Mouse (Mus musculus) cerebellum, postnatal 4 days (tissue): Measurements from ENCODE around the gene Nfib.

Source experiments
- DNase-seq, 2 experiments: peaks; one replicate each; pipeline ENCODE4 v3.0.0; 2022; ENCODE audit warnings: low spot score in 2 of 2, mixed read lengths in 1 of 2

Gene Nfib

DNA sequence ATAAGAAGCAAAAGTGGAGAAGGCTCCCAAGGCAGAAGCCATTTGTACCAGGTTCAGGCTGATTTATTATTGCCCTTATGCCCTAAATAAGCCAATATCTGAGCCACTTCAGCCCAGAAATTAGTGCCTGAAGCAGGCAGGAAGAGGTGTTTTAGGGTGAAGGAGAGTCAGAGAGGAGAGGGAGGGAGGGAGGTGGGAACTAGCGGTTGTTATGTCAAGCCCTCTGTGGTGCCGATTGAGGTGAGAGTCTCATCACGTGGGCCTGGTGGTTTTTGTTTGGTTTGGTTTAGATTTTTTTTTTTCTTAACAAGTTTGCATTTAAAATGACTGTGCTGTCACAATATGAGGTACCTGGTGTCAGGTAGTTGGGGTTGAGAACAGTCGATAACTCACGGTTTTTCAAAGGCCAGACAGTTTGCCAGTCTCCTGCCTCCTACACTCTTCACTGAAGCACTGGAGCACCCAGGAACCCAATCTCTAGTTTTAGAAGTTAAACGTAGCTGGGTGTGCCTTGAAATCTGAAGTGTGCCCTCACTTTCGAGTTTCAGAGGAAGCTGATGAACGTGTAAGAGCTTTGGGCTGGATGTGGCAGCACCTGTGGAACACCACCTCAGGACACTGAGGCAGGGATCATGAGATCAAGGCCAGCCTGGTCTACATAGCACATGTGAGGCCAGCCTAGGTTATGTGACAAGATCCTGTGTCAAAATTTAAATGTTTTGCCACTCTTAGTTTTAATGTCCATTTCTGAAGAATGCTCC, 81.1 kb downstream of the Nfib start:
- DNase-seq = no peak

DNA sequence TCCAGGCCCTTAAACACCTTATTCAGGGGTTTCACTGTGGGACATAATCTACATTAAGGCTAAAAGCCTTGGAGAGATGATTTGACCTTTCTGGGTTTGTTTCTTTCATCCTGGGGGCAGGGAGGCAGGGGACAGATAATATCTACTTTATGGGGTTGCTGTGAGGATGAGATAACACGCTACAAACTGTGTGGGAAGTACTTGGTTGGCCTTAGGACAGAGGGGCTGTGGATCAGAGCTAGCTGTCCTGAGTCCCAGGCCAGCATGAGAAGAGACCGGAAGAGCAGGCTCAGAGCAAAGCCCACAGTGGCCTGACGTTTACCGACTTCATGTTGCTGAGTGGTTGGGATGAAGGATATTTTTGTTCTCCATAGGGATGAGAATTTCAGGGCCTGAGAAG, 81.7 kb downstream of the Nfib start:
- no peak for DNase-seq

DNA sequence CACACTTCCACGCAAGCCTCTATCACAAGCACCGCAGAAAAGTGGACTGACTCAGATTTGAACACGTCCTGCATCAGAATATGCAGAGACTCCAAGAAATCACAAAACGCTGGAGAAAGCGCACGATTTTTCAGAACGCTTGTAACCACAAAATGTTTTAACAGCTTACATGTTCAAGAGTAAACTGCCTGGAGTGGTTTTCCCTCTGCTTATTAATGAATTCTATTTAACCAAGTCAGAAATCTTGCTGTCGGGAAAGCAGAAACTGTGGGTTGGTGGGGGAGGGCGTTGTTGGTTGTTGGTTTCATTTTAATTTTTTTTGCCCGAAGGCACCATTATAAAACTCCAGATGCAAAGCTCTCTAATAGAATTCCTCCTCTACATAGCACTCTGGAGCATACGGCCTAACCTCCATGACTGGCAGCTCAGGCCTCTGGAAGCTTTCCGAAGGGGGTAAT, 82.4 kb downstream of the Nfib start:
- DNase-seq = no peak

DNA sequence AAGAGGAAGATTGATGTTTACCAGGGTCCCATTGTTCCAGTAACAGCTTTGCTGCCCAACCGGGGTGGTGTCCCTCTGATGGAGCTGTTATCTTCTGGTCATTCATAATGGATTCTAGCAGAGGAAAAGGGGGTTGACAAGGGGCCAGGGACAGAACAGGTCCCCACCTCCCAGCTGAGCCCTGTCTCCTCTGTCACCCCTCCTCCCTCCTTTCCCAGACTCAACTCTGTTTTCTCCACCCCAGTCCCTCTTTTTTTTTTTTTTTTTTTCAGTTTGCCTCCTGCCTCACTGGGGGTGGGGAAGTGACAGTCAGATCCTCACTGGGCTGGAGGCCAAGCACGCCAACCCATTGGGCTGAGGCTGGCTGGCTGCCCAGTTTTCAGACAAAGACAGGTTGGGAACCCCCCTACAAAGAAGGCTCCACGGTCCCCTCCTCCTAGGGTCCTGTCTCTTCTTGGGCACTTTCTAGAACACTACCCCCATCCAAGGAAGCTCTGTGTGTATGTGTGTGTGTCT, 83.2 kb downstream of the Nfib start:
- DNase-seq = peak; percentile 66 to 93

DNA sequence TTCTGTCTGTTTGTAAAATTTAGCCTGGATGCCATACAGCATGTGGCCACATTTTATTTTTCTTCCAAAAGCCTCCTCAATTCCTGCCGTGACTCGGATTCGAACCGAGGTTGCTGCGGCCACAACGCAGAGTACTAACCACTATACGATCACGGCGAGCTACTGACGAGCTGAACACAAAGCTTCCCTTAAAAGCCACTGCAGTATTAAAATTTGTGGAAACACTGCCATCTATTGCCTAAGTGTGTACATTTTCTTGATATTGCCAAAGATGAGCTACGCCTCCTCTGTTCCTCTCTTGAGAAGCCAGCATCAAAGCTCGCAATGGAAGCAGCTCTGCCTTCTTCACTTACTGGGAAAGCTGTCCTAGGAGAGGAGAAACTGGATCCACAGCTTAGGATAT, 86.0 kb downstream of the Nfib start:
- peak in 1 of 2 experiments; percentile 58 for DNase-seq

DNA sequence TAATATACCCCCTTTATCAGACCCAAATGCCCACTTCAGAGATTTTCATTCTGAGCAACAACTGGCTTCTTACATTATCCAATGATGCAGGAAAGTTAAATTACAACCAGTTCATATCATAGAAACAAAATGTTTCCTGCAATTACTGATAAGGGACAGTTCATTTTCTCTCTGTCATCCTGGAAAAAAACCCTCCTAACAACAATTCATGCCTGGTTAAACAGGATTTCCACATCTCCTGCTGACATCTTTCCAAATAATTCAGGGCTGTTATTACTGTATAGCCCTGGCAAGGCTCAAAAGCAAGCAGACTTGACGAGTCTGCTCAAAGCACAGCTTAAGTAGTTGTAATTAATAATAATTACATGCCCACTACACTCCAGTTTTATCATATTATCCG, 86.5 kb downstream of the Nfib start:
- DNase-seq = no peak

DNA sequence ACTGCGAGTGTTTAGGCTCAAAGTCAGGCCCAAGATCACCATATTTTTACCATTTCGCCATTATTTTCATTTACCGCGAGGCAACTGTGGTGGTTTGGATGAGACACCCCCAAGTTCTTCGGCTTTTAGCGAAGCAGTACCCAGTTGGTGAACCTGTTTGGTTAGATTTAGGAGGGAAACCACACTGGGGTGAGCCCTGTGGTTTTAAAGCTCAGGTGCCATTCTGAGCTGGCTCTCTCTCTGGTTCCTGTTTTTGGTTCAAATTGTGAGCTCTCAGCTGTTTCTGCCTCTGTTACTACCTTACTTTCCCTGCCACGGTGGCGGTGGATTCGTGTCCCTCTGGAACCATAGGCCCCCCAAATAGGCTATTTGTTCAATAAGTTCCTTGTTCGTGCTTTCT, 88.3 kb downstream of the Nfib start:
- DNase-seq = no peak

DNA sequence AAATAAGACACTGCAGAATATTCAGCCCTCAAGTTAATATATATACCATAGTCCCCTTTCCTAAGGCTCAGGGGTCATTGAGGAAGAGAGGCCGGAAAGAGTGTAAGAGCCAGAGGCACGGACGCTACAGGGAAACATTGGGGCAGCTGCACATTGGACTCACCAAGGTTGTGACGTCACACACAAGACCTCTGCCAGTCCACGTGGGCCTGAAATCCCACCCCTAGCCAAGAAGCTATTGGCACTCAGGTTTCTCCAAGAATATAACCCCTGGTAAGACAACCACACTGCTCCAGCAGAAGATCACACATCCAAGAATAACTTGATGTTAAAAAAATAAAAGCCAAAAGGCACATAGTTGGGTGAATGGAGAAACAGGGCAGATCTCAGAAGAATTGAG, 89.8 kb downstream of the Nfib start:
- DNase-seq = peak in 1 of 2 experiments; percentile 38

DNA sequence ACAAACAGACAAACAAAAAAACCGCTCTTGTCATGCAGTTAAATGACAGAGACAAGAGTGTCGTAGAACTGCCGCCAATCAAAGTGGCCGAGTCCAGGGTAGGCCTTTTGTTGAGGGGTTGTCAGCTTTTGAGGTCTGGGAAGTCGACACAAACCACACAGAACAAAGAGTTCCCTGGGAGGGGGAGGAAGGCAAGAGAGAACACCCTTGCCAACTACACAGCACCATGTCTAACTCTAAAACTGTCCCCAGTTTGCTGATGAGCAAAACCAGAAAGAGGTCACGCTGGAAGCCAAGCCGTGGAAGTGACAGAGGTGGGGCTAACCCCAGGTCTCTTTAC, 91.1 kb downstream of the Nfib start:
- DNase-seq = no peak

DNA sequence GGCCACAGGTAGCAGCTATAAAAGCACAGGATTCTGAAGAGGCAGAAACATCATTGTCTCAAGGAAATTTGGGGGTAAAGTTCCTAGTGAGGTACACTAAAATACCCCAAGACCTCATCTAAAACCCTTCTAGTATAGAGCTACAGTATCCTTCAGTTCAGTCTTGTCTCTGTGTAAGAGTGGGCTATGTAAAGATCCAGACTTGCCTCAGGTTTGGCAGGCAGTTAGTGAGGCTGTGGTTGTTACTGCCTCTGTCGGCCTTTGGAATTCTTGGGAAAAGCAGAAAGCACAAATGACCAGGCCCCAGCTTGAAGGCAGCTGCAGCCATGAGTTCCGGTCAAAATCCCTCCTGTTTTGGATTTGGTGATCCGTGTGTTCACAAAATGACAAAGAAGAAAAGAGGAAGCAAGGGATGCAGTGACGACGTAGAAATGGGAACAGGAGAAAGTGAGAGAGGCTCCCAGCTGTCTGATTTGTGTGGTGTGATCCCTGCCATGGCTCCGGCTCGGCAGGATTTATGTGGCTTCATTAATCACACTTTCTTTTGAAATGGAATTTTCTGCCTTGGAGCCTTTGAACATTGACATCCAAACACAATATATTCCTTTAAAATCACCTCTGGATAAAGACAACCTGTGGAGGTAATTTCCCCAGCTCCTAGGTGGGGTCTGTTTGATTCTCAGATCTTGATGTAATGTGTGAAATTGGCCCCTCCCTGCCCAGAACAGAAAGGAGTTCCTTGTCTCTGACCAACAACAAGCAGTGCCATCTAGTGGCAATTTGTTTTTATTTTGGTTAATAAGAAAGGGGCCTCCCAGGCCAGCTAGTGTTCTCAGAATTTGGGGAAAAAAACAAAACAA, 91.7 kb downstream of the Nfib start:
- peak in 1 of 2 experiments; percentile 45 for DNase-seq

DNA sequence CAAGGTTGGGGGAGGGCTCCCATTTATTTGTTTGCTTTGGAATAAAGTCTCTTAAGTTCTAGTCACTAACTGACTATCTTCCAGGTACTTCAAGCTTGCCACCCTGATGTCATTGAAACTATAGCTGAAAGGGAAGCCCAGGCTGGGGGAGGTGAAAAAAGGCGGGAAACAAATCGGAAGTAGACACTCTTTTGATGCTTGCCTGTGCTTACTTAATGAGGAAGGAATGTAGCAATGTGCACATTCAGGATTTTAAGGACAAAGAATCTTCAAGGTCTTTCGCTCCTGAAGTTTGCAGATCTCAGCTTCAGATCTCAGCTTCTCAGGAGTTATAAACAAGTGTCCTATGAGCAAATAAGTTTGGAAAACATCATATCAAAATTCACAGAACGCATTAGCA, 95.9 kb downstream of the Nfib start:
- no peak for DNase-seq

DNA sequence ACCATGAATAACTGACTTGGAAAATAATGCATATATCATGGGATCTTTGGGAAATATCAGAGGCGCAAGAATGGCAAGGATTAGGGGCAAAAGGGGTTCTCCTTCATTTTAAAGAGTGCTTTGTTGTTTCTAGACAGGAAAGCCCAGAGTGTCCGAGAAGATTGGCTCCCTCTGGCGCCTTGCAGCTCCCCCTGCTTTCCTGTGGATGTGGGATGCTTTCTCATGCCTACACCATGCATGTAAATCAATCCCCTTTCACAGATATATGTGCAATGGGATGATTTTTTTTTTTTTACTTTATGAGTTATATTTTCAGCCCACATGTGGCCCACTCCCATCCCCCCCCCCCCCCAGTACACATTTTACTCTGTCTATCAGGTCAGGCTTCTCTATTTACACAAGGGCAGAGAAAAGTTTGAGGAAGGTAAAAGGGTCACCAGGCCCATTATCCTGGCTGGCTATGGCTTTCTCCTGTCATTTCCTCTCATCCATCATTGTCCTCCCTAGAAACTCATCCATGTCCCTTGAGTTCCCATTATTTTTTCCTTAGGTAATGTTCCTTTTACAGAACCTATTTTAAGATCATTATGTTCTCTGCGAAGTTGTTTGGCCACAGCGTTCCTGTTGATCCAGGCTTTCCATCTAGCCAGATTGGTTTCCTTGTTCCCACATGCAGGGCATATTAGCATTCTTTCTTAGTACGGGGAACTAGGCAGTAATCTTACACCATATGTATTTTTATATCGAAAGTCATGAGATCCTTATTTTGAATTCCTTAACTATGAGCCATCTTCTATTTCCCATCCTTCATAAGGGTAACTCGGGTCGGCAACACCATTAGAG, 96.6 kb downstream of the Nfib start:
- no peak for DNase-seq

DNA sequence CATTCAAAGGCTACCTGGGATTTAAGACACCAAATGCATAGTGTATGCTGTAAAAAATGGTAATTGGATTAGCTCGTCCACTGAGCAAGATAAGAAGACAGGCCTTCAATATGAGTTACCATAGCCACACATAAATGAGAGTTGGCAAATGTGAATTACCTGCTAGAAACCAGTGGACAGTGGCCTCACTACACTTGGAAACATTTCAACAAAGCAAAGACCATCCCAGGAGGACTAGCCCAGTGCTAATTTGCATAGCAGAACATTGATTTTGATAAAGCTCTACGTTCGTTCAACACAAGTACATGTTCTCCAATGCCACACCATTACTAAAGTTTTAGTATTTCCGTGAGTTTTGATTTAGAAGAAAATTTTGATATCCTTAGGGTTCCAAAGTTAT, 98.3 kb downstream of the Nfib start:
- DNase-seq = no peak

DNA sequence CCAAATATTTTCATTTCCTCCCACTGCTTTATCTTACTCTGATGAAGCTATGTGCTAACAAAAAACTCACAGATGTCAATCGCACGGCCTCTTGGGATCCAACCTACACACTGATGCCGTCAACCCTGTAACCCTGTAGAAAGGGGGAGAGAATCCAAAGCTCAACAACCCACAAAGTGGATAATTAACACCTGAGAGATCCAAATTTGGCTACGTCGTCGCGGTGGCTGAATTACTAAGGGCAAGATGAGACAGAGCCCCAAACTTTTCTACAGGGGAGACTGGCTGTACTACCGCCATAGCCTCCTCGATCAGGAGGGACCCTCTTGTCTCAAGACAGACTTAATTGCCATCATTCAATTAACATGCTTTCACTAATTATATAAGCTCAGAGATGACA, 99.2 kb downstream of the Nfib start:
- no peak for DNase-seq

DNA sequence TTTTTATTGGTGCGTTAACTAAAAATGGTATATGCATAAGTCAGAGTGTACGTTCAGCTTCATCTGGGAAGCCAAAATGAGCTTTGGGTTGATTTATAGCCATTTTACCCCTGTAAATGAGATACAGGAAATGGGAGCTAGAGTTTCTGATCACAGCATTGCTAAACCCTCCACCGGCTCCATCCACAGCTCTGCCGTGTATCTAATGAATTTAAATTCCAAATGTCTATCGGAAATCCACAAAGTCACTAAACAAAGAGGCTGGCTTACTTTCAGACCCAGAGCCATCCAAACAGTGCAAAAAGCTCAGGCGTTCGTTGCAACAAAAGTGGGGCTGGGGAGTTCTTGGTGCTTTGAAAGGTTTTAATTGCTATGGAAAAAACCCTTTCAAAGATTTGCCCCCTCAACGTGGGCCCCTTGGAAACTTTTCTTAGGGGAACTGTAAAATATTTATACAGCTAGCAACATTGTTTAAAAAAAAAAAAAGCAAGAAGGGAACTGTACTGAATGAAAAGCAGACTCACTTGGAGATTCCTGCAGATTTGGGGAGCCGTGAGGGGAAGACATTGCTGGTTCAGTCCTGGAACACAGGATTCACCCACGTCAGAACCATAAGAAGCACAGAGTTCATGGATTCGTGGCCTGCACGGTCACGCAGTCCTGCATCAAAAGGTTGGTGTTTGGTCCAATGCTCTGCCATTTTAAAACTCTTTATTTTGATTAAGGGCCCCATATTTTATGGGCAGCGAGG, 100.3 kb downstream of the Nfib start:
- no peak for DNase-seq

DNA sequence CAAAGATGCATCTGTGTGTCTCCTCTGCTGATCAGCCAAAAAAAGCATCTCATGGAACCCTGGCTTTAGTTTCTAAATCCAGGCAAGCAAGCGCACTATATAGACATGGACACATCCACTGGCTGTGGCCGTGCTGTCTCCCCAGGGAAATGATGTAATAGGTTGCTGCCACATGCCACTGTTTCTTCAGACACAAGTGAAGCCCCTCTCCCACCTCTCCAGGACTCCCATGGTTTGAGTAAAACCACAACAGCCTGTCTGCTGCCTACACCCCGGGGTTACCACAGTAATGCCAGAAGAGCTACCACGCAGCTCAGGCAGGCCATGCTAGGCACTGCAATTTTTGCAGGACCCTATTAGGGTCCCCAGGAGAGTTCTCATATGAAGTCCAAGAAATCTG, 101.0 kb downstream of the Nfib start:
- no peak for DNase-seq

DNA sequence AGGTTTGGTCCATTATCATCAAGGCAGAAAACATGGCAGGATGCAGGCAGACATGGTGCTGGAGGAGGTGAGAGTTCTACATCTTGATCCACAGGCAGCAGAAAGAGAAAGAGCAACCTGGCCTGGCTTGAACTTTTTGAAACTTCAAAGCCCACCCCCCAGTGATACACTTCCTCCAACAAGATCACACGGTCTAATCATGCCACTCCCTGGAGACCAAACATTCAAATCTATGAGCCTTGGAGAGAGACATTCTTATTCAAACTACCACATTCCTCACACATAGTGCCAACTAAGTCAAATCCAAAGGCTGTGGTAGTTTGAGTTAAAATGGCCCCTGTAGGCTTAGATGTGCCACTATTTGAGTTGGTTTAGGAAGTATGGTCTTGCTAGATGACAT, 104.9 kb downstream of the Nfib start:
- no peak for DNase-seq

DNA sequence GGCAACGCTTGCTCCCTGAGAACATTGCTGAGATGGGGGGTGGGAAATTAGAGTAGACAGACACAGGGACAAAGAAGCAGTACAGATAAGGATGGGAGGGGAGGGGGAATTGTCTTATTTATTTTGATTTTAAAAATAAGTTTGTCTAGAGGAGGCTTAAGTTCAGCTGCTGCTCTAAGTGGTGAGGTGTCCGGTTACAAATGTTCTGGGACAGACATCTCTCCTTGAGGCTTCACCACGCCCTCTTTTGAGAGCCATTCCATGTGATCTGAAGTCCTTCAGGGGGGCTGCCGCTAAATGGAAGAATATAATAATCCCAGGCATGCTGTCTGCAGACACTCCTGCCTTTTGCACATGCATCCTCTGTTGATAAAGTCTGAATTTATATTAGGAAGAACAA, 107.1 kb downstream of the Nfib start:
- DNase-seq = no peak

DNA sequence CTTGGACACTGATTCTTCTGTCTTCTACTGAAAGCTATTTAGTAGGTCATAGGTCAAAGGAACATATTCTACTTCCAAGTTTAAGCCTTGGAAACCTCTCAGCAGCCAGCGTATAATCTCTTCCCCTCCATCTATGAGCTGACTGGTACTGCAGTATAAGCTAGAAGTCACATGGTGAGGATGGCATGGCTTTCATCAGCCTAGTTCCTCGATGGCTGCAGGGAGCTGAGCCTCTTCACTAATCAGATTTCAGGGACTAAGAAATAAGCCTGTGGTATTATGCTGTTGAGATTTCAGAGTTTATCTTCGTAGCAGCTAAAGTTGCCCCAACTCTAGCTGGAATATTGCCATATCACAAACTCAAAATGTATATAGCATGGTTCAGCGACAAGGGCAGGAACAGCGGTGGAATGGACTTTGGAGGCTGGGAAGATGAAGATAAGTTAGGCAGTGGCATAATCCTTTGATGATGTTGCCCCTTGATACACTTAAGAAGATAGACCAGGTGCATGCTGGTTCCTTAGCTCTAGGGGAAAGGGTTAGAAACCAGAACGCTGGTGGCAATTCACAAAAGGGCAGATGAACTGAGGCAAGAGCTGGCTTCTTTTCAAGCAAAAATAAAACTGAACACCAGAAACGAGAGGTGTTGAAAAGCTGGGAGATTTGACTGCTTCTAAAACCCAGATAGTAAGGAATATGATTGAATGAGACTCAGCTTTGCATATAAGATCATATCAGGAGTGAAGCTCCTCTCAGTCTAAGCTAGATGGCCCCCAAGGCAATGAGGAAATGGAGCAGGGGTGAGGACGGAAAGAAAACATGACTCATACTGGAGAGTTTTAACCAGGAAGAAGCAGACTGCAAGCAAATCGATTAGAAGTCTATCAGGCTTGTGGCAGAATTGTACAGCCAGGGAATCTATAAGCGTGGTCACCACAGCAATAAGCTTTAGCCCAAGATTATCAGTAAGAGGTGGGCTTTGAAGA, 111.6 kb downstream of the Nfib start:
- DNase-seq = no peak
